Mouse (Mus musculus): Measurements from ENCODE around the gene Cep104. TPM values are rescaled to one million over a fixed set of nuclear protein-coding genes. Genes with fewer than 3 reads are reported as not detected.

Gene Cep104
- polyA plus RNA-seq, 2 experiments = 3.9 to 5.1 TPM

DNA sequence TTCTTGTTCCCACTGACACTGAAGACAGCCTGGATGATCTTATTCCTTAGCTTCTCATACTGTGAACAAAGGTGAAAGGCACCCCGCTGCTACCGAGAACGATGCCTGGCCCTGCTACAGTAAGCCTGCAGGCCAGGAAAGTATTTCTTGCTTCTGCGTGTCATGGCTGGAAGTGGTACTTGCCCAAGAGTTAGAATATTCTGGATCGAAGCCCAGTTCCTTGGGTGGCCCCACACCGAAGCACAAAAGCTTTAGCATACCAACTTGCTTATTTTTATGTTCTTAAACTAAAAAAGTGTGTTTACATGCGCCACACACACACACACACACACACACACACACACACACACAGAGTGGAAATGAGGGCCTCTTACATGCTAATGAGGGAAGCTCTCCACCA, 53.1 kb downstream of the Cep104 start:
- Histone ChIP-seq H3K4me1 (replicated peaks; ENCODE audit: control insufficient read depth in 2 of 2, insufficient read depth in 2 of 2, low read length in 1 of 2) (peaks cover 10 to 31% of the 10 kb centered on the region in 2 experiments), H3K27me3 (ENCODE audit: control insufficient read depth, insufficient read depth, low read length) (no peaks in the 10 kb centered on the region), H3K36me3 (replicated peaks; ENCODE audit: control insufficient read depth, insufficient read depth, low read depth) (peaks cover 8% of the 10 kb centered on the region), H3K27ac (no peak overlapping the region), H3K4me3 (ENCODE audit: insufficient read depth in 1 of 2, low read depth in 2 of 2, low read length in 2 of 2) (peak overlapping the region in 1 of 2 experiments; percentile 96; a peak in 2 of 4 replicates), H3K4me2 (ENCODE audit: low read depth) (peak overlapping the region; percentile 82), H3K9ac (replicated peaks) (no peak overlapping the region; the same call in none of the 2 replicates), H3K9me3 (ENCODE audit: control insufficient read depth, low read length) (no peaks in the 10 kb centered on the region)
- no peak for DNase-seq (ENCODE audit: low read depth in 3 of 3, low spot score in 3 of 3)
- TF ChIP-seq CTCF (IDR thresholded peaks at IDR 0.05; ENCODE audit: low read depth) = no peak
- no peak for TF ChIP-seq EP300 (IDR thresholded peaks at IDR 0.05; ENCODE audit: low read depth)
- 76% methylated on average over 7 of the region's 7 CpGs for WGBS (ENCODE audit: insufficient replicate concordance)
- no peak for ATAC-seq (ENCODE audit: insufficient read depth)

GRCm38 (mm10) chr4:154028646-154029045, 53.7 kb downstream of the Cep104 start:
- Histone ChIP-seq H3K9ac (replicated peaks) (no peak overlapping the region), H3K4me1 (replicated peaks; ENCODE audit: control insufficient read depth in 2 of 2, insufficient read depth in 2 of 2, low read length in 1 of 2) (peaks cover 8 to 28% of the 10 kb centered on the region in 2 experiments), H3K36me3 (replicated peaks; ENCODE audit: control insufficient read depth, insufficient read depth, low read depth) (peaks cover 4% of the 10 kb centered on the region; the same call in 1 of the 2 replicates), H3K4me2 (ENCODE audit: low read depth) (no peak overlapping the region), H3K4me3 (ENCODE audit: insufficient read depth in 1 of 2, low read depth in 2 of 2, low read length in 2 of 2) (no peak overlapping the region), H3K27ac (no peak overlapping the region), H3K9me3 (ENCODE audit: control insufficient read depth, low read length) (no peaks in the 10 kb centered on the region), H3K27me3 (ENCODE audit: control insufficient read depth, insufficient read depth, low read length) (no peaks in the 10 kb centered on the region)
- no peak for TF ChIP-seq EP300 (IDR thresholded peaks at IDR 0.05; ENCODE audit: low read depth)
- TF ChIP-seq CTCF (IDR thresholded peaks at IDR 0.05; ENCODE audit: low read depth) = peak; percentile 79
- ATAC-seq (ENCODE audit: insufficient read depth) (no peak), DNase-seq (ENCODE audit: low read depth in 3 of 3, low spot score in 3 of 3) (no peak)

- DNase-seq (ENCODE audit: low read depth in 3 of 3, low spot score in 3 of 3) (no peak), ATAC-seq (ENCODE audit: insufficient read depth) (no peak)
- Histone ChIP-seq H3K9me3 (ENCODE audit: control insufficient read depth, low read length) (no peaks in the 10 kb centered on the region), H3K36me3 (replicated peaks; ENCODE audit: control insufficient read depth, insufficient read depth, low read depth) (no peaks in the 10 kb centered on the region), H3K9ac (replicated peaks) (no peak overlapping the region), H3K4me1 (replicated peaks; ENCODE audit: control insufficient read depth in 2 of 2, insufficient read depth in 2 of 2, low read length in 1 of 2) (peaks cover 0 to 5% of the 10 kb centered on the region in 2 experiments; a peak in 3 of 4 replicates), H3K27me3 (ENCODE audit: control insufficient read depth, insufficient read depth, low read length) (no peaks in the 10 kb centered on the region), H3K4me3 (ENCODE audit: insufficient read depth in 1 of 2, low read depth in 2 of 2, low read length in 2 of 2) (no peak overlapping the region), H3K27ac (no peak overlapping the region), H3K4me2 (ENCODE audit: low read depth) (no peak overlapping the region)
- 47% methylated on average over 3 of the region's 3 CpGs for WGBS (ENCODE audit: insufficient replicate concordance)
- TF ChIP-seq CTCF (IDR thresholded peaks at IDR 0.05; ENCODE audit: low read depth) = no peak
- TF ChIP-seq EP300 (IDR thresholded peaks at IDR 0.05; ENCODE audit: low read depth) = no peak
Observed at GRCm38 (mm10) chr4:154037123-154037522, 62.1 kb downstream of the Cep104 start.

DNA sequence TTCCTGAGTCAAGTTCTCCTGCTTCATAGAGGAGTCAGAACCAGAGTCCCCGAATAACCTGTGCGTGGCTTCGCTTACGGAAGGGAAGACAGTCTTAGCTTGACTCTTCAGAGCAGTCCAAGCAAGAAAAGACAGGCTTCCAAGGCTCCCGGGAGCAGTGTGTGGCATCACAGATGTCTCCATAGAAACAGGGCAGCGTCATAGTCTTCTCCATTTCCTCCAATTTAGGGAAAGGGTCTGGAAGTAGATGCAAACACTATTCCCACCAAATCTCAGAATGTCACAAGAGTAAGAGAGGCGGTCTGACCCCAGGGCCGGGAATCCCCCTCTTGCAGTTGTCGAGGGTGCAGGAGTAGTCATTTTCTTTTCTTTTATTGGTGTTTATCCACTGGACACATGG, 67.6 kb downstream of the Cep104 start, which contains the start of gene Ccdc27:
Ccdc27 (minus strand) TSS at position 101 of the 400 bp plus-strand sequence.
- TF ChIP-seq CTCF (IDR thresholded peaks at IDR 0.05; ENCODE audit: low read depth) = no peak
- no peak for TF ChIP-seq EP300 (IDR thresholded peaks at IDR 0.05; ENCODE audit: low read depth)
- no peaks in the 10 kb centered on the region for H3K27me3 ChIP-seq (ENCODE audit: control insufficient read depth, insufficient read depth, low read length)
- H3K4me2 ChIP-seq (ENCODE audit: low read depth) = no peak within 1 kb of the TSS
- H3K4me3 ChIP-seq (ENCODE audit: insufficient read depth in 1 of 2, low read depth in 2 of 2, low read length in 2 of 2) = no peak within 1 kb of the TSS
- no peaks in the 10 kb centered on the region for H3K36me3 ChIP-seq (replicated peaks; ENCODE audit: control insufficient read depth, insufficient read depth, low read depth)
- no peaks in the 10 kb centered on the region for H3K9me3 ChIP-seq (ENCODE audit: control insufficient read depth, low read length)
- no peak within 1 kb of the TSS for H3K27ac ChIP-seq
- H3K9ac ChIP-seq (replicated peaks) = no peak within 1 kb of the TSS
- no peak for ATAC-seq (ENCODE audit: insufficient read depth)
- WGBS (ENCODE audit: insufficient replicate concordance) = 77% methylated on average over 9 of the region's 9 CpGs
- H3K4me1 ChIP-seq (replicated peaks; ENCODE audit: control insufficient read depth in 2 of 2, insufficient read depth in 2 of 2, low read length in 1 of 2) = no peaks in the 10 kb centered on the region
- no peak for DNase-seq (ENCODE audit: low read depth in 3 of 3, low spot score in 3 of 3)

DNA sequence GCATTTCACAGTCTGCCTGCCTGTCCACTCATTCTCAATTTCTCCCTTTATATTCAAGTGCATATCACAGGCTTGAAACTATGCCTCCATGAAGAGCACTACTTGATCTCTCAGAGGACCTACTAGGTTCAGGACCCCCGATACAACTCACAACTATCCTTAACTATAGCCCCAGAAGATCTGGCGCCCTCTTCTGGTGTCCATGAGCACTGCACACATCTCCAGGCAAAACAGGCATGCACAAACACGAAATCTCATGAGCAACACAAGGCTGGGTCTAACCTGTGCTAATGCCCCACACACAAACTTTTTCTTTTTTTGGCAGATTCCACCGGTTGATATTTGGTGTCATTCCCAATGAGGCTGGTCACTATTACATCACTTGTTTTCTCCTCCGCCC, 70.8 kb downstream of the Cep104 start:
- WGBS (ENCODE audit: insufficient replicate concordance) = 49% methylated on average over 5 of the region's 5 CpGs
- Histone ChIP-seq H3K4me2 (ENCODE audit: low read depth) (no peak overlapping the region), H3K9me3 (ENCODE audit: control insufficient read depth, low read length) (no peaks in the 10 kb centered on the region), H3K27me3 (ENCODE audit: control insufficient read depth, insufficient read depth, low read length) (no peaks in the 10 kb centered on the region), H3K27ac (no peak overlapping the region), H3K36me3 (replicated peaks; ENCODE audit: control insufficient read depth, insufficient read depth, low read depth) (no peaks in the 10 kb centered on the region), H3K4me3 (ENCODE audit: insufficient read depth in 1 of 2, low read depth in 2 of 2, low read length in 2 of 2) (no peak overlapping the region), H3K9ac (replicated peaks) (no peak overlapping the region), H3K4me1 (replicated peaks; ENCODE audit: control insufficient read depth in 2 of 2, insufficient read depth in 2 of 2, low read length in 1 of 2) (no peaks in the 10 kb centered on the region)
- TF ChIP-seq EP300 (IDR thresholded peaks at IDR 0.05; ENCODE audit: low read depth) (no peak), CTCF (IDR thresholded peaks at IDR 0.05; ENCODE audit: low read depth) (peak; percentile 71)
- ATAC-seq (ENCODE audit: insufficient read depth) (no peak), DNase-seq (ENCODE audit: low read depth in 3 of 3, low spot score in 3 of 3) (no peak)

All from liver, embryonic 14.5 days (tissue).